Mouse (Mus musculus) embryonic facial prominence, embryonic 11.5 days (tissue): ENCODE measurements around the gene Borcs6. TPM values are rescaled to one million over a fixed set of nuclear protein-coding genes. Genes with fewer than 3 reads are reported as not detected.

Experiments
- ATAC-seq: fragments of 200-750 bp; cut with Nextera tagmentation; replicated peaks from 2 replicates; pipeline ENCODE4 v1.8.0; 2017; ENCODE audit warnings: low read depth; ENCODE audit not compliant: insufficient number of reproducible peaks, low FRiP score, low TSS enrichment
- DNase-seq: peaks from one replicate; pipeline ENCODE4 v3.0.0-alpha.2; 2015; ENCODE audit warnings: low spot score
- H3K27ac ChIP-seq: fragments of 300-500 bp; sonication (generic); replicated peaks from 2 replicates; pipeline ENCODE4 v1.5.1; 2014; ENCODE audit warnings: mild to moderate bottlenecking, low read depth, low read length, control low read depth
- H3K27me3 ChIP-seq: fragments of 300-500 bp; sonication (generic); 2 replicates; pipeline ENCODE4 v1.6.1; 2014; ENCODE audit warnings: mild to moderate bottlenecking, low read length, moderate library complexity, mixed read lengths; ENCODE audit not compliant: control insufficient read depth, insufficient read depth
- H3K36me3 ChIP-seq: fragments of 300-500 bp; sonication (generic); replicated peaks from 2 replicates; pipeline ENCODE4 v1.6.1; 2014; ENCODE audit warnings: low read depth, mild to moderate bottlenecking, low read length, moderate library complexity, mixed read lengths; ENCODE audit not compliant: control insufficient read depth, insufficient read depth
- H3K4me1 ChIP-seq: fragments of 300-500 bp; sonication (generic); 2 replicates; pipeline ENCODE4 v1.6.1; 2014; ENCODE audit warnings: low read length, mixed read lengths; ENCODE audit not compliant: control insufficient read depth, insufficient read depth
- H3K4me2 ChIP-seq: fragments of 300-500 bp; sonication (generic); 2 replicates; pipeline ENCODE4 v1.6.1; 2014; ENCODE audit warnings: low read depth, mild to moderate bottlenecking, control low read depth, low read length, moderate library complexity
- H3K4me3 ChIP-seq: fragments of 300-500 bp; sonication (generic); 2 replicates; pipeline ENCODE4 v1.5.1; 2014; ENCODE audit warnings: low read depth, low read length, control low read depth
- H3K9ac ChIP-seq: fragments of 300-500 bp; sonication (generic); replicated peaks from 2 replicates; pipeline ENCODE4 v1.6.1; 2014; ENCODE audit warnings: mild to moderate bottlenecking, control low read depth, low read length
- H3K9me3 ChIP-seq: fragments of 300-500 bp; sonication (generic); replicated peaks from 2 replicates; pipeline ENCODE4 v1.6.1; 2016; ENCODE audit warnings: mild to moderate bottlenecking, low read length, inconsistent platforms, mixed read lengths; ENCODE audit not compliant: control insufficient read depth
- WGBS: fragments of 180-500 bp; shearing (Covaris S2); extraction: QIAGEN DNeasy Blood & Tissue Kit; methylation state at CpG from one replicate; pipeline ENCODE4 v1.1.7; 2014; 5-methylcytosine and 5-hydroxymethylcytosine counted together
- polyA plus RNA-seq: library from polyadenylated mRNA; unstranded; fragments of >200 nt; fragmentation: Nextera tagmentation; extraction: Ambion mirVana; gene quantifications from 2 replicates; pipeline ENCODE4 v1.2.1, GENCODE M21; 2014

Gene Borcs6
- polyA plus RNA-seq, 1 experiment from 2014 or later, result 6.4 TPM

DNA sequence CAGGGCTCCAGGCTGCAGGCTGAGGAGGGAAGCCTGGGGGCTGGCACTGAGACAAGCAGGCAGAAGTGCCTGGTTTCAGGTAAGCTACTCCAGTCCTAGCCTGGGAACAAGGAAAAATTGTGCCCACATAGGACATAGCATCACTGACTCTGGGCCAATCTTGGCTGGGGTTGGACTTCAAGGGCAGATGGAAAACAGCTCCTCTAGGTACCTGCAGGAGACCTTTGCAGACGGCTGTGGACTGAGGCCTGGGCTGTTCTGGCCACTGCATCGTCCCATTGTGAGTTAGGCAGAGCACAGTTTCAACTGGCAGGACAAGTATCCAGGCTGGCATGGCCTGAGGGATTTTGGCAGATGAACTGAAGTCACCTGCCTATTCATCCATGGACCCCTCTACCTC is 46.3 kb downstream of the Borcs6 start:
- Histone ChIP-seq H3K27me3 (no peaks in the 10 kb centered on the region), H3K9ac (no peak overlapping the region), H3K4me1 (no peaks in the 10 kb centered on the region), H3K27ac (no peak overlapping the region), H3K4me3 (no peak overlapping the region), H3K9me3 (no peaks in the 10 kb centered on the region), H3K4me2 (no peak overlapping the region), H3K36me3 (peaks cover 19% of the 10 kb centered on the region)
- DNase-seq (no peak), ATAC-seq (no peak)
- 92% methylated on average over 2 of the region's 2 CpGs for WGBS

DNA sequence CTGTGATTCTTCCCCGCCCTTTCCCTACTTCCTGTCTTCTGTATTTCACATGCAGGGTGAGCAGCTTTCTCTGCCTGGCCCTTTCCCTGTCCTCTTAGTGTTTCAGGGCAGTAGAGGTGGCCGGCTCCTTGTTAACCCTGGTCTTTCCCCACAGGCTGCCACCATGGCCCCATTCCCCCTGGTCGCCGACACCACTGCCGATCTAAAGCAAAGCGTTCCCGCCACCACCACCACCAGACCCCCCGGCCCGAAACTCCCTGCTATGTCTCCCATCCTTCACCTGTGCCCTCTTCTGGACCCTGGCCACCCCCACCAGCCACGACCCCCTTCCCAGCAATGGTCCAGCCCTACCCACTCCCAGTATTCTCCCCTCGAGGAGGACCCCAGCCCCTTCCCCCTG is 46.8 kb downstream of the Borcs6 start:
- no peak overlapping the region for H3K4me3 ChIP-seq
- H3K27ac ChIP-seq, result no peak overlapping the region
- H3K9ac ChIP-seq, result no peak overlapping the region
- H3K27me3 ChIP-seq, result no peaks in the 10 kb centered on the region
- H3K9me3 ChIP-seq, result no peaks in the 10 kb centered on the region
- H3K4me1 ChIP-seq, result no peaks in the 10 kb centered on the region
- H3K4me2 ChIP-seq, result no peak overlapping the region
- no peak for DNase-seq
- WGBS, result 89% methylated on average over 11 of the region's 11 CpGs
- H3K36me3 ChIP-seq, result peaks cover 19% of the 10 kb centered on the region
- no peak for ATAC-seq

DNA sequence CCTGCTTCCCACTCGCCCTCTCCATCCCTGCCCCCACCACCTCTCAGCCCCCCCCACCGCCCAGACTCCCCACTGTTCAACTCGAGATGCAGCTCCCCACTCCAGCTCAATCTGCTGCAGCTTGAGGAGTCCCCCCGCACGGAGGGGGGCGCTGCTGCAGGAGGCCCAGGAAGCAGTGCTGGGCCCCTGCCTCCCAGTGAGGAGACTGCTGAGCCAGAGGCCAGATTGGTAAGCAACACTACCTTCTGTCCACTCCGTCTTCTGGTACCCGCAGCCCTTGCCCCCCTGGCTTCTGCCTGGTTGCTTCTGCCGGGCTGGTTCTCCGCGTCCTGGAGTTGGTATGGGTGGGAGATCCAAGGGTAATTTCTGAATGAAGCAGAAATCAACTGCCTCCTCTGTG is 47.3 kb downstream of the Borcs6 start:
- Histone ChIP-seq H3K4me2 (no peak overlapping the region), H3K27me3 (no peaks in the 10 kb centered on the region), H3K4me3 (no peak overlapping the region), H3K9ac (no peak overlapping the region), H3K36me3 (peaks cover 19% of the 10 kb centered on the region), H3K4me1 (no peaks in the 10 kb centered on the region), H3K9me3 (no peaks in the 10 kb centered on the region), H3K27ac (no peak overlapping the region)
- DNase-seq (no peak), ATAC-seq (no peak)
- 90% methylated on average over 11 of the region's 11 CpGs for WGBS

DNA sequence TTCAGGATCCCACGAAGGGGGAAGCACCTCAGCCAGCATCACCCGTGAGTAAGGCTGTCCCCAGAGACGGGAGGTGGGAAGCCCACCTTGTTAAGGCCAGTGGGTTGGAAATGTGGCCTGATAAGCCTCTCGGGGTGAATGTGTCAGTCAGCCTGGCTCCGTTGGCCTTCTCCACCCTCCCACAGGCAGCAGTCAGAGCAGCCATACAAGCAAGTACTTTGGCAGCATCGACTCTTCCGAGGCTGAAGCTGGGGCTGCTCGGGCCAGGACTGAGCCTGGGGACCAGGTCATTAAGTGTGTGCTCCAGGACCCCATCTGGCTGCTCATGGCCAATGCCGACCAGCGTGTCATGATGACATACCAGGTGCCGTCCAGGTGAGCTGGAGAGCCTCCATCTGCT is 48.2 kb downstream of the Borcs6 start:
- Histone ChIP-seq H3K9ac (no peak overlapping the region), H3K4me1 (no peaks in the 10 kb centered on the region), H3K36me3 (peaks cover 17% of the 10 kb centered on the region), H3K27me3 (no peaks in the 10 kb centered on the region), H3K27ac (no peak overlapping the region), H3K9me3 (no peaks in the 10 kb centered on the region), H3K4me2 (no peak overlapping the region), H3K4me3 (no peak overlapping the region)
- DNase-seq (no peak), ATAC-seq (no peak)
- 92% methylated on average over 11 of the region's 11 CpGs for WGBS

DNA sequence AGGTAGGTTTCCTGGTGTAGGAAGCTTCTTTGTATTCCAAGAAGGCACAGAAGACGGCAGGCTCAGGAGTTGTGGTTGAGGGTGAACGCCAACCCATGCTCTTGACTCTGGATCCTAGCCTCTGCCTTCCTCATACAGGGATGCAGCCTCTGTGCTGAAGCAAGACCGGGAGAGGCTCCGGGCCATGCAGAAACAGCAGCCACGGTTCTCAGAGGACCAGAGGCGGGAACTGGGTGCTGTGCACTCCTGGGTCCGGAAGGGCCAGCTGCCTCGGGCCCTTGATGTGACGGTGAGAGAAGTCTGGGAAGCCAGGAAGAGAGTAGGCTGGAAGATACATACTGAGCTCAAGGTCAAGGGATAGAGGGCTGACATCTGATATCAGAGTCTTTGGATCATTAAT is 48.7 kb downstream of the Borcs6 start:
- Histone ChIP-seq H3K36me3 (peaks cover 16% of the 10 kb centered on the region), H3K4me3 (no peak overlapping the region), H3K9ac (no peak overlapping the region), H3K9me3 (no peaks in the 10 kb centered on the region), H3K27ac (no peak overlapping the region), H3K4me2 (no peak overlapping the region), H3K4me1 (no peaks in the 10 kb centered on the region), H3K27me3 (no peaks in the 10 kb centered on the region)
- 89% methylated on average over 9 of the region's 9 CpGs for WGBS
- DNase-seq, result no peak
- ATAC-seq, result no peak

DNA sequence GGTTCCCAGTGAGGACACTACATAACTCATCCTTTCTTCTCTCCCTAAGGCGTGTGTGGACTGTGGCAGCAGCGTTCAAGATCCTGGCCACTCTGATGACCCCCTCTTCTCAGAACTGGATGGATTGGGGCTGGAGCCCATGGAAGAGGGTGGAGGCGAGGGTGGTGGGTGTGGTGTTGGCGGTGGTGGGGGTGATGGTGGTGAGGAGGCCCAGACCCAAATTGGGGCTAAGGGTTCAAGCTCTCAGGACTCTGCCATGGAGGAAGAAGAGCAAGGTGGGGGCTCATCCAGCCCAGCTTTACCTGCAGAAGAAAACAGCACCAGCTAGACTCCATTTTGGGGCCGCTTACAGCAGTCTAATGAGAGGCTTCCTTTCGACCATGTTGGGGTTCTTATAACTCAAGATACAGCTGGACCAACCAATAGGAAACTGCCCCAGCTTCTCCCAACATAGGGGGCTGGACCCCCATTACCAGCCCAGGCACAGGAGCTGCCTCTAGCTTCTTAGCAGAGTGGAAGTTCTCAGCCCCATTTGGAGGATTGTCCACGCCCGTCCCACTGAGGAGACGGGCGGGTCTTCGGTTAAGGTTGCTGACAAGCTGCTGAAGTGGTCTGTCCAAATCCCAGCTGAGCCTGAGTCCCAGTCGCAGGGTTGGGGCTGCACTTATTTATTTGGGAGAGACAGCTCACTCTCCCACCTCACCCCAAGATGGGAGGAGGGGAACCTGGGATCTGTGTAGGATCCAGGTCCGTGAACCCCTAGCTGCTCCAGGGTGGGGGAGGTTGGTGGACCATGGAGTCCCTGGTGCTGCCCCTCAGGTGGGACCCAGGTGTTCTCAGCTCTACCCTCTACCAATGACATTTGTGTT is 49.7 kb downstream of the Borcs6 start:
- Histone ChIP-seq H3K36me3 (peaks cover 16% of the 10 kb centered on the region), H3K9ac (no peak overlapping the region), H3K27ac (no peak overlapping the region), H3K4me3 (no peak overlapping the region), H3K9me3 (no peaks in the 10 kb centered on the region), H3K4me2 (no peak overlapping the region), H3K27me3 (no peaks in the 10 kb centered on the region), H3K4me1 (no peaks in the 10 kb centered on the region)
- 82% methylated on average over 13 of the region's 13 CpGs for WGBS
- DNase-seq (no peak), ATAC-seq (no peak; the same call in 1 of the 2 replicates)

DNA sequence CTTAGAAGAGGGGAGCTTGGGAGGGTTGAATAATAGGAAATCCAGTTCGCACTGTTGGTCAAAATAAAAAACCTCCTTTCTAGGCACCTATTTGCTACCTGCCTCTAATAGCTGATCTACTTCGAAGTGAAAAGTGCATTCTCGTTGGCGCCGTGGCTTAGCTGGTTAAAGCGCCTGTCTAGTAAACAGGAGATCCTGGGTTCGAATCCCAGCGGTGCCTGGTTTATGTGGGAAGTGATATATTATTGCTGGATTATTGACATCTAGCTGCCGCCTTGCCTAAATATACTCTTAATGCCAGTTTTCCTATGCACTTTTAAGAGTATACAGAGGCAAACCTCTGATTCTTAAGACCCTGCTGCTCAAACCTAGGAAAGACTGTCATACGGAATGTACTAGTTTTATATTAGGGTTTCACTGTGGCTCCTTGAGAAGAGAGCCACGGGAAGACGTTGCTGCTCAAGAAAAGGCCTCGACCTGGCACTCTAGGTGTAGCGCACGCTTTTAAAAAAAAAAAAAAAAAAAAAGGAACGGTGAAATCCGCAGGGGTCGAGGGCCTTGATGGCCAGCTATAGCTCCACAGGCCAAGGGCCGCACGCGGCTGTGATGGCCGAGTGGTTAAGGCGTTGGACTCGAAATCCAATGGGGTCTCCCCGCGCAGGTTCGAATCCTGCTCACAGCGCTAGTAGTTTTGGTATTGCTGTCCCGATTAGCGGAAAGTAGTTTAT is 51.0 kb downstream of the Borcs6 start:
- H3K36me3 ChIP-seq, result peaks cover 10% of the 10 kb centered on the region
- DNase-seq, result peak; percentile 94
- H3K9ac ChIP-seq, result peak overlapping the region; percentile 51
- no peak overlapping the region for H3K27ac ChIP-seq
- H3K4me3 ChIP-seq, result peak overlapping the region; percentile 43
- no peaks in the 10 kb centered on the region for H3K4me1 ChIP-seq
- peak overlapping the region; percentile 57 for H3K4me2 ChIP-seq
- 0 out of 2 replicates have a peak, but pooled peaks have one; percentile 46 for ATAC-seq
- no peaks in the 10 kb centered on the region for H3K27me3 ChIP-seq
- WGBS, result under 1% methylated on average over 30 of the region's 30 CpGs
- no peaks in the 10 kb centered on the region for H3K9me3 ChIP-seq
